Mouse (Mus musculus): ENCODE results near the gene Gnb3. TPM values are rescaled to one million over a fixed set of nuclear protein-coding genes. Genes with fewer than 3 reads are reported as not detected.

Gene Gnb3
- polyA plus RNA-seq, 1 experiment from 2014 or later, result 4.2 TPM

DNA sequence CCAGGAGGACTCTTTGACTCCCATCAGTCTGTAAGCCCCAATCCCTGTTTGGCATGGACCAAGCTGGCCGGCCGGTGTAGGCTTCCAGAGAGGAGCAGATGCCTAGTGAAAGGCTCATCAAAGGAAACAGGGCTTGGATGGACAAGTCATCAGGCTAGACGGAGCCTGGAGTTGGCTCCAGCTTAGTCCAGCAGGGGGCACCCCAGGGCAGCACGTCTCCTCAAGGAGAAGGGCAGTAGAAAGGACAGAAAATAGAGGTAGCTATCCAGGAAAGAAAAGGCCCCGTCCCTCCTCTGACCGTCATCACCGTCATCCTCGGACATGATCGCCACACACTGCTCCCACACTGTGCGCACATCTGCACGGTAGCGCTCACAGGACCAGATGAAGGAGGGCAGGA lies 19.6 kb upstream of the Gnb3 start:
- no peaks in the 10 kb centered on the region for H3K9me3 ChIP-seq (replicated peaks; ENCODE audit: control insufficient read depth, low read length)
- H3K27ac ChIP-seq (ENCODE audit: low read length), result no peak overlapping the region
- peak overlapping the region; percentile 47; the same call in 1 of the 2 replicates for H3K9ac ChIP-seq (ENCODE audit: low read length)
- no peak overlapping the region for H3K4me3 ChIP-seq (ENCODE audit: low read length)
- 7% methylated on average over 12 of the region's 12 CpGs for WGBS
- H3K36me3 ChIP-seq (ENCODE audit: control insufficient read depth, insufficient read depth), result no peaks in the 10 kb centered on the region
- peaks cover 27% of the 10 kb centered on the region for H3K27me3 ChIP-seq (ENCODE audit: control insufficient read depth, insufficient read depth, low read length)
- 0 out of 2 replicates have a peak overlapping the region, but pooled peaks have one; percentile 26 for H3K4me2 ChIP-seq (ENCODE audit: low read depth, low read length)
- peaks cover 32% of the 10 kb centered on the region for H3K4me1 ChIP-seq (ENCODE audit: control insufficient read depth, insufficient read depth, low read length)
- no peak for ATAC-seq (replicated peaks; ENCODE audit: extremely low read depth, insufficient read depth, low FRiP score)

DNA sequence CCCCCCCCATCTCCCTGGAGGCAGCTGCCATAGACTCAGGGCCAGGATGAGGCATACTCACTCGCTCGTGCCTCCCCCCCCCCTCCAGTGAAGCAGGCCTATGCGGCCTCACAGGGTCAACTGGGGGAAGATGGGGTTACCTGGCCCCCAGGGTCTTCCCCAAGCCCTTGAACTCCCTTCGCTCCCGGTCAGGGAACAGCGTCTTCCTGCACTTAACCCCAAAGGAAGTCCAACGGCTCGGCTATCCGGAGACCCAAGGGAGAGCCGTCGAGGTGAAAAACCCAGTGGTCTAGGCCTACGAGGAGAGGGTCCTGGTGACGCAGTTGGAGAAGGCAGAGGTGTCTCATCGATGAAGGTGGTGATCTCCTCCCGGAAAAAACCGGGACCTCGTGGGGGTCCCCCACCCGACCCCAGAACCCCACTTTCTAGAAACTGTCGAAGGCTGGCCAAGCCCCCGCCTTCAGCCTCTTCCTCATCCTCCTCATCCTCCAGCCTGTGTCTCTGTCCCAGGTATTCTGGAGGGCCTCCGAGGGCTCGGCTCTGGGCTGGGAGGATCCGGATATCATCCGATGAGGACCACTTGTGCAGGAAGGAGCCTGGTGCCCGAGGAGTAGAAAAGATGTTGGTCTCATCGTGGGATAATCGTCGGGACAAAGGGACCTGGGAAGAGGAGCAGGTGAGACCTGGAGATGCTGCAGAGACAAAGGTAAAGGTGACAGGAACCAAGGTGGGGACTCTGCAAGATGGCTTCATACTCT lies 18.7 kb upstream of the Gnb3 start:
- H3K27me3 ChIP-seq (ENCODE audit: control insufficient read depth, insufficient read depth, low read length), result peaks cover 22% of the 10 kb centered on the region
- H3K36me3 ChIP-seq (ENCODE audit: control insufficient read depth, insufficient read depth), result no peaks in the 10 kb centered on the region
- H3K9ac ChIP-seq (ENCODE audit: low read length), result no peak overlapping the region; the same call in 1 of the 2 replicates
- H3K9me3 ChIP-seq (replicated peaks; ENCODE audit: control insufficient read depth, low read length), result no peaks in the 10 kb centered on the region
- H3K4me3 ChIP-seq (ENCODE audit: low read length), result no peak overlapping the region; the same call in 1 of the 2 replicates
- no peak overlapping the region for H3K27ac ChIP-seq (ENCODE audit: low read length)
- no peak for ATAC-seq (replicated peaks; ENCODE audit: extremely low read depth, insufficient read depth, low FRiP score)
- peaks cover 32% of the 10 kb centered on the region for H3K4me1 ChIP-seq (ENCODE audit: control insufficient read depth, insufficient read depth, low read length)
- H3K4me2 ChIP-seq (ENCODE audit: low read depth, low read length), result no peak overlapping the region; the same call in 1 of the 2 replicates
- whole genome bisulfite sequencing, result 70% methylated on average over 28 of the region's 28 CpGs

DNA sequence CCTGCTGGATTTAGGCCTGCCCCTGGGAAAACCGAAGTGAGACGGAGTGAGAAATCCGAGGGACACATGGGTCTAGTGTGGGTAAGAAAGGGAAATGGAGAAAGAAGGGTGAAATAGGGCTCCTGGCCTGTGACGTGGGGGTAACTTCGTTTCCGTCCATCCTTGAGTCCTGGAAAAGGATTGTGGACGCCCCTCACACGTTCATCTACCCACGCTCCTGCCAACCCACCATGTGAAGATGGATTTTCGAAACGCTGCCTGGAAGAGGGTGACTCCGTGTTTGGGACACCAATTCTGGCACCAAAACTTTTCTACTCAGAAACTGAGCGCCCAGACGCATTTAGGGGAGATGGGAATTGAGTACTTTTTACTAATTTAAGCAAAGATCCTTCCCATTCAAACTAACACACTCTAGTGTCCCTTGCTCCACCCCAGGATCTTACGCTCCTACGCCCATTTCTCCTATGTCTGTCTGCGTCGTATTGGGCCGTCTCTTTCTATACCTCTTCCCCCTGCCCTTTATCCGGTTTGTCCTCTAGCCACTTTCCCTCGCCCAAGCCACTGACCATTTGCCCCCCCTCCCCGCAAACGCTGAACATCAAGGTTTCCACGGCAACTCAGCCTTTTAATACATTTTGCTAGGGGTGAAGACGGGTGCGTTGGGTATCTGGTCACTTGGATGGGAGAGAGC lies 17.9 kb upstream of the Gnb3 start:
- Histone ChIP-seq H3K4me1 (ENCODE audit: control insufficient read depth, insufficient read depth, low read length) (peaks cover 28% of the 10 kb centered on the region), H3K9ac (ENCODE audit: low read length) (peak overlapping the region; percentile 91), H3K27me3 (ENCODE audit: control insufficient read depth, insufficient read depth, low read length) (peaks cover 22% of the 10 kb centered on the region), H3K4me3 (ENCODE audit: low read length) (peak overlapping the region; percentile 65), H3K9me3 (replicated peaks; ENCODE audit: control insufficient read depth, low read length) (no peaks in the 10 kb centered on the region), H3K27ac (ENCODE audit: low read length) (peak overlapping the region; percentile 32; the same call in 1 of the 2 replicates), H3K4me2 (ENCODE audit: low read depth, low read length) (peak overlapping the region; percentile 91), H3K36me3 (ENCODE audit: control insufficient read depth, insufficient read depth) (no peaks in the 10 kb centered on the region)
- 30% methylated on average over 26 of the region's 26 CpGs for WGBS
- ATAC-seq (replicated peaks; ENCODE audit: extremely low read depth, insufficient read depth, low FRiP score), result no peak

DNA sequence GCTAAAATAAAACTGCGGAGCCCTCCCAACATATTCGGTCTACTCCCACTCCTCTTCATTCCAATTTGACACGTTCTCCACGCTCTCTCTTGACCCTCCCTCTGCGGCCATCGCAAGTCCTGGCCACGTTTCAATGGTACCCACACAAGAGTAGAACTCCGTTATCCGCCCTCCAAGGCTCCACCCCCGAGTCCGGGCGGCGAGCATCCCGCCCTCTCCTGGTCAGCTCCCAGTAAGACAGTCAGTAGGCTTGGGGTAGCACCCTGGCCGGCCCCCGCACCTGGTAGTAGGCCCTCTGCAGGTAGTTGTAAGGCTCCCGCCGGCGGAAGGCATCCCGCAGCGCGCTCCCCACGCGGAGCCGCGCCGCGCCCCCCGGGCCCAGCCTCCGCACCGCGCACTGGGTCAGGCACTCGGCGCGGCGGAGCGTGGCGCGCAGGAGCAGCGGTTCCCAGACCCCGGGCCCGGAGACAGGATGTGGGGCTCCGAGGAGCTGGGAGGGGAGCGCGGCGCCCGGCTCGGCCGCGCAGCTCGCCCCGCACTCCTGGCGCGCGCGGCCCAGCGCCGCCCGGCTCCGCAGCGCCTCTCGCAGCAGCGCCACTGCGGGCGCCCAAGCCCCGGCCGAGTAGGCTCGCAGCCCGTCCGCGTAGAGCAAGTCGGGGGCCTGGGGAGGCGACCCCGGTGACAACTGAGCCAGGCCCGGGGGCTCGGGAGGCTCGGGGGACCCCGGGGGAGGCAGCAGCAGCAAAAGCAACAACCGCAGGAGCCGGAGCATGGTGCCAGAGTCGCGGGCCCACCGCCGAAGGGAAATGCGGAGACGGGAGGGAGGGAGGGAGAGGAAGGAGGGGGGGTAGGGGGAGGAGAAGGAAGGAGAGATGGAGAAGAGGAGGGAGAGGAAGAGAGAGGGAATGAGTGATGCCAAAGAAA lies 17.1 kb upstream of the Gnb3 start, which contains the start of gene P3h3:
P3h3 (minus strand) TSS at position 837 of the 924 bp plus-strand sequence.
- peak; percentile 77 for ATAC-seq (replicated peaks; ENCODE audit: extremely low read depth, insufficient read depth, low FRiP score)
- Histone ChIP-seq H3K27me3 (ENCODE audit: control insufficient read depth, insufficient read depth, low read length) (peaks cover 22% of the 10 kb centered on the region), H3K9ac (ENCODE audit: low read length) (peak within 1 kb of the TSS; percentile 91), H3K4me1 (ENCODE audit: control insufficient read depth, insufficient read depth, low read length) (peaks cover 20% of the 10 kb centered on the region), H3K4me3 (ENCODE audit: low read length) (peak within 1 kb of the TSS; percentile 65), H3K27ac (ENCODE audit: low read length) (peak within 1 kb of the TSS; percentile 90), H3K36me3 (ENCODE audit: control insufficient read depth, insufficient read depth) (no peaks in the 10 kb centered on the region), H3K9me3 (replicated peaks; ENCODE audit: control insufficient read depth, low read length) (no peaks in the 10 kb centered on the region), H3K4me2 (ENCODE audit: low read depth, low read length) (peak within 1 kb of the TSS; percentile 91)
- WGBS, result under 1% methylated on average over 86 of the region's 86 CpGs

DNA sequence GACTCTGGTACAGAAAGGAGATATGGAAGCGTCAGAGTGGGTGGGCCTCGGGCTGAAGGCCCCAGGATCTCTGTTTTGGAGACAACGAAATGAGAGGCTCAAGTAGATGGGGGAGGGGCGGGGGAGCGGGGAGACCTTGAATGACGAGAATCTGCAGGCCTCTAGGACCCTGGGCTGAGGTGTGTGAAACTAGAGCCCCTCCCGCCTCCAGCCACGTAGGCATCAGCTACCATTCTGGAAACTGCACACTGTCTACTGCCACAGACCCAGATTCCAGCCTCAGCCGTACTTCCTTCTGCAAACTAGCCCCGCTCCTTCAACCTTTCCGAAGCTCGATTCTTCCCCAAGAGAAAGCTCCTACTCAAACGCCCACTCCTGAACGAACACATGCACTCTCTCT lies 16.2 kb upstream of the Gnb3 start:
- WGBS, result 12% methylated on average over 12 of the region's 14 CpGs
- peak overlapping the region; percentile 66; the same call in 1 of the 2 replicates for H3K27ac ChIP-seq (ENCODE audit: low read length)

DNA sequence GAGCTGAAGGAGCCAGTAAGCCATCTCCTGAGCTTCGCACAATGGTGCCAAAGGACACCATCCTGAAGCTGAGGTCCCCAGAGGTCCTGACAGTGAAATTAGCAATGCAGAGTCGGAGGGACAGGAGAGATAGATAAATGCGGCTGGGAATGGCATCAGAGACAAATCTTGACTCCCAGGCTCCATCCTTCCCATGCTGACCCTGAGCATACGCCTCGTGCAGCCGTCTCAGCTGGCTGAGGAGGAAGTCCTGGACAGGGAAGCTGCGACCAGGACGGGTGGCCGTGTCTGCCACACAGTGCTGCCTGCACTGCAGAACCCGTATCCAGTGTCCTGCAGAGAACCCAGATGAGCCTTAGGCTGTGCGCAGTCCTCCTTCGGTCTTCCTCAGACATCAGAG lies 14.6 kb upstream of the Gnb3 start:
- no peak overlapping the region for H3K27ac ChIP-seq (ENCODE audit: low read length)
- H3K27me3 ChIP-seq (ENCODE audit: control insufficient read depth, insufficient read depth, low read length), result peaks cover 17% of the 10 kb centered on the region
- H3K9me3 ChIP-seq (replicated peaks; ENCODE audit: control insufficient read depth, low read length), result no peaks in the 10 kb centered on the region
- peaks cover 19% of the 10 kb centered on the region for H3K4me1 ChIP-seq (ENCODE audit: control insufficient read depth, insufficient read depth, low read length)
- no peak for ATAC-seq (replicated peaks; ENCODE audit: extremely low read depth, insufficient read depth, low FRiP score)
- H3K9ac ChIP-seq (ENCODE audit: low read length), result 0 out of 2 replicates have a peak overlapping the region, but pooled peaks have one; percentile 9
- H3K4me2 ChIP-seq (ENCODE audit: low read depth, low read length), result no peak overlapping the region
- WGBS, result 57% methylated on average over 12 of the region's 12 CpGs
- no peak overlapping the region for H3K4me3 ChIP-seq (ENCODE audit: low read length)
- no peaks in the 10 kb centered on the region for H3K36me3 ChIP-seq (ENCODE audit: control insufficient read depth, insufficient read depth)

More for the DNA sequence above, 16.2 kb upstream of the Gnb3 start:
- no peak for ATAC-seq (replicated peaks; ENCODE audit: extremely low read depth, insufficient read depth, low FRiP score)
- Histone ChIP-seq H3K9ac (ENCODE audit: low read length) (peak overlapping the region; percentile 91), H3K4me2 (ENCODE audit: low read depth, low read length) (peak overlapping the region; percentile 91), H3K4me1 (ENCODE audit: control insufficient read depth, insufficient read depth, low read length) (peaks cover 19% of the 10 kb centered on the region), H3K9me3 (replicated peaks; ENCODE audit: control insufficient read depth, low read length) (no peaks in the 10 kb centered on the region), H3K27me3 (ENCODE audit: control insufficient read depth, insufficient read depth, low read length) (peaks cover 22% of the 10 kb centered on the region), H3K4me3 (ENCODE audit: low read length) (peak overlapping the region; percentile 65), H3K36me3 (ENCODE audit: control insufficient read depth, insufficient read depth) (no peaks in the 10 kb centered on the region)

DNA sequence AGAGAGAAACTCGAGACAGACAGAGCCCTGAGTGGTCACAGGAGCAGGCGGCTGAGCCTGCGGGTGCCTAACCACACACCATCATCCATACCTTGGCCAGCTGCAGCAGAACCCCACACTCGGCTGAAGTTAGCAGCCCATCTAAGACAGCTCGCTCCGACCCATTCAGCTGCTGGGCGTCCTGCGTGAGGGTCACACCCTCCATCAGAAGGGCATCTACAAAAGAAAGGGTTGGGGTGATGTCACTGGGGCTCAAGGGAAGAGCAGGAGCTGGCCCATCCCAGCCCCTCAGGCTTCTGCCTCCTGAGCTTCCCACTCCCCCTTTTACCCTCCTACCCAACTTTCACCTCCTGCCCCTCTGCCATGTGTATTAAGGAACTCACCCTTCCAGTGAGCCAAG lies 10.5 kb upstream of the Gnb3 start:
- WGBS, result 47% methylated on average over 8 of the region's 8 CpGs
- no peaks in the 10 kb centered on the region for H3K9me3 ChIP-seq (replicated peaks; ENCODE audit: control insufficient read depth, low read length)
- ATAC-seq (replicated peaks; ENCODE audit: extremely low read depth, insufficient read depth, low FRiP score), result no peak

DNA sequence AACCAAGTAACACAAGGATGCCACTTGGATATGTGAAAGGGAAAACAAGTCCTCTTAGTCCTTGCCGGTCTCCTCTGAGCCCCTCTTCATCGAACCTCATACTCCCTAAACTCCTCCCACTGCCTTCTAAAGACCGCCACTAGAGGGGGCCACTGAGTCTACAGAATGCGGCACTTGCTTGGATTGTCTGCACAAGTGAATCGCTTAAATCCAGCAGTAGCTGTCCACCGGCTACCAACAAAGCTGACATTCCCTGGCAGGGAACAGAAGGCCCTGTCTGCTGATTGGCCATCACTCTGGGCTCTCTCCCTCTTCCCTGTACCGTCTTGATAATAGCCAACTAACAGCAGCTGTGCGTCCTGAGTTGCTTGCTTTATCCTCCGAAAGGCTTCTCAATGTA lies 7.2 kb upstream of the Gnb3 start:
- Histone ChIP-seq H3K27ac (ENCODE audit: low read length) (no peak overlapping the region), H3K4me1 (ENCODE audit: control insufficient read depth, insufficient read depth, low read length) (peaks cover 3% of the 10 kb centered on the region; the same call in 1 of the 2 replicates), H3K4me3 (ENCODE audit: low read length) (no peak overlapping the region), H3K9me3 (replicated peaks; ENCODE audit: control insufficient read depth, low read length) (no peaks in the 10 kb centered on the region), H3K36me3 (ENCODE audit: control insufficient read depth, insufficient read depth) (peaks cover 8% of the 10 kb centered on the region; the same call in 1 of the 2 replicates), H3K4me2 (ENCODE audit: low read depth, low read length) (no peak overlapping the region), H3K27me3 (ENCODE audit: control insufficient read depth, insufficient read depth, low read length) (no peaks in the 10 kb centered on the region), H3K9ac (ENCODE audit: low read length) (no peak overlapping the region)
- WGBS, result 9% methylated on average over 9 of the region's 9 CpGs
- peak; percentile 79 for ATAC-seq (replicated peaks; ENCODE audit: extremely low read depth, insufficient read depth, low FRiP score)

More for the DNA sequence above, 10.5 kb upstream of the Gnb3 start:
- Histone ChIP-seq H3K4me3 (ENCODE audit: low read length) (no peak overlapping the region), H3K27ac (ENCODE audit: low read length) (no peak overlapping the region), H3K36me3 (ENCODE audit: control insufficient read depth, insufficient read depth) (no peaks in the 10 kb centered on the region), H3K4me1 (ENCODE audit: control insufficient read depth, insufficient read depth, low read length) (peaks cover 10% of the 10 kb centered on the region; the same call in 1 of the 2 replicates), H3K4me2 (ENCODE audit: low read depth, low read length) (no peak overlapping the region), H3K27me3 (ENCODE audit: control insufficient read depth, insufficient read depth, low read length) (no peaks in the 10 kb centered on the region), H3K9ac (ENCODE audit: low read length) (no peak overlapping the region)

Data from heart, embryonic 16.5 days (tissue).